Mouse (Mus musculus) MEL (cell line): ENCODE measurements around the gene B830017H08Rik.

ENCODE experiments used
- EP300 ChIP-seq, 2 experiments: IDR thresholded peaks; 2 replicates each; pipeline ENCODE4 v1.6.1; 2011; ENCODE audit warnings: improper control_type of control experiment in 2 of 2, low read length in 2 of 2, low read depth in 1 of 2, mild to moderate bottlenecking in 1 of 2
- ETS1 ChIP-seq: IDR thresholded peaks from 2 replicates; pipeline ENCODE4 v1.6.1; 2012; ENCODE audit warnings: low read depth, mild to moderate bottlenecking, inconsistent platforms, low read length, improper control_type of control experiment, moderate library complexity
- JUND ChIP-seq: IDR thresholded peaks from 2 replicates; pipeline ENCODE4 v1.6.1; 2011; ENCODE audit warnings: low read depth, mild to moderate bottlenecking, improper control_type of control experiment, low read length
- NRF1 ChIP-seq: IDR thresholded peaks from 2 replicates; pipeline ENCODE4 v1.6.1; 2014; ENCODE audit warnings: low read depth, mild to moderate bottlenecking, inconsistent platforms, low read length, improper control_type of control experiment, moderate library complexity; ENCODE audit not compliant: poor library complexity, insufficient read depth, severe bottlenecking
- TCF12 ChIP-seq: IDR thresholded peaks from 2 replicates; pipeline ENCODE4 v1.6.1; 2014; ENCODE audit warnings: low read depth, mild to moderate bottlenecking, inconsistent platforms, low read length, improper control_type of control experiment, moderate library complexity

- no peak for TF ChIP-seq JUND
- peak; percentile 52; the same call in 1 of the 2 replicates for TF ChIP-seq ETS1
- peak; percentile 95 for TF ChIP-seq TCF12
- peak; percentile 81 to 90 for TF ChIP-seq EP300 (IDR thresholded peaks at IDR 0.05; ENCODE audit: low read depth in 1 of 2, low read length in 2 of 2)
- no peak for TF ChIP-seq NRF1
Measured at GRCm38 (mm10) chr16:17828229-17828628, 4.7 kb upstream of the B830017H08Rik start.
